Mouse (Mus musculus): ENCODE data around the gene Hist1h2be. TPM values are rescaled to one million over a fixed set of nuclear protein-coding genes. Genes with fewer than 3 reads are reported as not detected.
"Not testable (repeated sequence)": the region's sequence is repeated elsewhere in the genome, so short reads cannot be mapped to it uniquely, and the experiment has no call there.

Hist1h2be gene
- polyA plus RNA-seq, 1 experiment from 2014 or later, result 2.3 TPM

- not testable (repeated sequence) for H3K4me1 ChIP-seq (ENCODE audit: control insufficient read depth, insufficient read depth, low read length); ATAC-seq; H3K9me3 ChIP-seq (ENCODE audit: control insufficient read depth, low read length); H3K27me3 ChIP-seq (replicated peaks; ENCODE audit: control insufficient read depth, insufficient read depth, low read length); H3K36me3 ChIP-seq (ENCODE audit: control insufficient read depth, insufficient read depth, low read length)
- peak overlapping the region; percentile 64 for H3K9ac ChIP-seq (ENCODE audit: low read depth, low read length)
- H3K27ac ChIP-seq (ENCODE audit: low read length), result peak overlapping the region; percentile 96
- WGBS, result 2% methylated on average over 25 of the region's 41 CpGs
- peak overlapping the region; percentile 43 for H3K4me3 ChIP-seq (ENCODE audit: low read length)
- peak overlapping the region; percentile 56 for H3K4me2 ChIP-seq (ENCODE audit: low read depth, low read length)
Observed at GRCm38 (mm10) chr13:23570261-23571021, 50.5 kb downstream of the Hist1h2be start.

GRCm38 (mm10) chr13:23564482-23564881, 56.4 kb downstream of the Hist1h2be start:
- no peak overlapping the region for H3K27ac ChIP-seq (ENCODE audit: low read length)
- no peak for ATAC-seq

GRCm38 (mm10) chr13:23562699-23563462, 58.0 kb downstream of the Hist1h2be start:
- Histone ChIP-seq H3K4me2 (ENCODE audit: low read depth, low read length) (peak overlapping the region; percentile 62), H3K27me3 (replicated peaks; ENCODE audit: control insufficient read depth, insufficient read depth, low read length) (no peaks in the 10 kb centered on the region), H3K4me1 (ENCODE audit: control insufficient read depth, insufficient read depth, low read length) (no peaks in the 10 kb centered on the region; the same call in 1 of the 2 replicates), H3K27ac (ENCODE audit: low read length) (peak overlapping the region; percentile 96), H3K9me3 (ENCODE audit: control insufficient read depth, low read length) (no peaks in the 10 kb centered on the region), H3K9ac (ENCODE audit: low read depth, low read length) (peak overlapping the region; percentile 60; the same call in 1 of the 2 replicates), H3K36me3 (ENCODE audit: control insufficient read depth, insufficient read depth, low read length) (no peaks in the 10 kb centered on the region), H3K4me3 (ENCODE audit: low read length) (peak overlapping the region; percentile 45)
- WGBS, result 2% methylated on average over 18 of the region's 18 CpGs
- ATAC-seq, result peak; percentile 45

More at GRCm38 (mm10) chr13:23564482-23564881, 56.4 kb downstream of the Hist1h2be start:
- Histone ChIP-seq H3K4me1 (ENCODE audit: control insufficient read depth, insufficient read depth, low read length) (no peaks in the 10 kb centered on the region; the same call in 1 of the 2 replicates), H3K4me3 (ENCODE audit: low read length) (no peak overlapping the region), H3K27me3 (replicated peaks; ENCODE audit: control insufficient read depth, insufficient read depth, low read length) (no peaks in the 10 kb centered on the region), H3K4me2 (ENCODE audit: low read depth, low read length) (no peak overlapping the region), H3K9ac (ENCODE audit: low read depth, low read length) (no peak overlapping the region), H3K36me3 (ENCODE audit: control insufficient read depth, insufficient read depth, low read length) (no peaks in the 10 kb centered on the region), H3K9me3 (ENCODE audit: control insufficient read depth, low read length) (no peaks in the 10 kb centered on the region)
- WGBS, result 85% methylated on average over 2 of the region's 2 CpGs

- peak within 1 kb of the TSS; percentile 62 for H3K4me2 ChIP-seq (ENCODE audit: low read depth, low read length)
- H3K27ac ChIP-seq (ENCODE audit: low read length), result peak within 1 kb of the TSS; percentile 96
- peak within 1 kb of the TSS; percentile 45 for H3K4me3 ChIP-seq (ENCODE audit: low read length)
- not testable (repeated sequence) for H3K27me3 ChIP-seq (replicated peaks; ENCODE audit: control insufficient read depth, insufficient read depth, low read length); H3K9me3 ChIP-seq (ENCODE audit: control insufficient read depth, low read length); H3K36me3 ChIP-seq (ENCODE audit: control insufficient read depth, insufficient read depth, low read length); H3K4me1 ChIP-seq (ENCODE audit: control insufficient read depth, insufficient read depth, low read length)
- ATAC-seq, result peak; percentile 95
- under 1% methylated on average over 52 of the region's 67 CpGs for WGBS
- H3K9ac ChIP-seq (ENCODE audit: low read depth, low read length), result peak within 1 kb of the TSS; percentile 60
Observed at GRCm38 (mm10) chr13:23561883-23562659, 58.9 kb downstream of the Hist1h2be start, which contains the start of gene Hist1h3e. Gene Hist1h3e (minus strand): TSS chr13:23562369.

GRCm38 (mm10) chr13:23561531-23561882, 59.4 kb downstream of the Hist1h2be start:
- H3K4me1 ChIP-seq (ENCODE audit: control insufficient read depth, insufficient read depth, low read length); H3K9me3 ChIP-seq (ENCODE audit: control insufficient read depth, low read length); ATAC-seq; H3K27me3 ChIP-seq (replicated peaks; ENCODE audit: control insufficient read depth, insufficient read depth, low read length); H3K36me3 ChIP-seq (ENCODE audit: control insufficient read depth, insufficient read depth, low read length): not testable (repeated sequence)
- Histone ChIP-seq H3K9ac (ENCODE audit: low read depth, low read length) (0 out of 2 replicates have a peak overlapping the region, but pooled peaks have one; percentile 60), H3K27ac (ENCODE audit: low read length) (peak overlapping the region; percentile 96), H3K4me2 (ENCODE audit: low read depth, low read length) (peak overlapping the region; percentile 62), H3K4me3 (ENCODE audit: low read length) (peak overlapping the region; percentile 45)
- WGBS, result 2% methylated on average over 2 of the region's 5 CpGs

- not testable (repeated sequence) for ATAC-seq; H3K36me3 ChIP-seq (ENCODE audit: control insufficient read depth, insufficient read depth, low read length); H3K27me3 ChIP-seq (replicated peaks; ENCODE audit: control insufficient read depth, insufficient read depth, low read length); H3K4me1 ChIP-seq (ENCODE audit: control insufficient read depth, insufficient read depth, low read length); H3K9me3 ChIP-seq (ENCODE audit: control insufficient read depth, low read length); H3K4me3 ChIP-seq (ENCODE audit: low read length); H3K9ac ChIP-seq (ENCODE audit: low read depth, low read length)
- 20% methylated on average over 2 of the region's 2 CpGs for WGBS
- H3K4me2 ChIP-seq (ENCODE audit: low read depth, low read length), result 0 out of 2 replicates have a peak overlapping the region, but pooled peaks have one; percentile 16
- 0 out of 2 replicates have a peak overlapping the region, but pooled peaks have one; percentile 23 for H3K27ac ChIP-seq (ENCODE audit: low read length)
Observed at GRCm38 (mm10) chr13:23560699-23561098, 60.2 kb downstream of the Hist1h2be start.

GRCm38 (mm10) chr13:23556906-23557305, 64.0 kb downstream of the Hist1h2be start:
- no peaks in the 10 kb centered on the region for H3K27me3 ChIP-seq (replicated peaks; ENCODE audit: control insufficient read depth, insufficient read depth, low read length)
- ATAC-seq, result no peak
- peak overlapping the region; percentile 65 for H3K27ac ChIP-seq (ENCODE audit: low read length)
- H3K9ac ChIP-seq (ENCODE audit: low read depth, low read length), result peak overlapping the region; percentile 4; the same call in 1 of the 2 replicates
- no peaks in the 10 kb centered on the region for H3K9me3 ChIP-seq (ENCODE audit: control insufficient read depth, low read length)
- no peaks in the 10 kb centered on the region for H3K36me3 ChIP-seq (ENCODE audit: control insufficient read depth, insufficient read depth, low read length)
- WGBS, result 66% methylated on average over 3 of the region's 3 CpGs
- H3K4me1 ChIP-seq (ENCODE audit: control insufficient read depth, insufficient read depth, low read length), result peaks cover 7% of the 10 kb centered on the region
- H3K4me3 ChIP-seq (ENCODE audit: low read length), result no peak overlapping the region
- H3K4me2 ChIP-seq (ENCODE audit: low read depth, low read length), result peak overlapping the region; percentile 5; the same call in 1 of the 2 replicates

- H3K36me3 ChIP-seq (ENCODE audit: control insufficient read depth, insufficient read depth, low read length), result no peaks in the 10 kb centered on the region
- H3K9me3 ChIP-seq (ENCODE audit: control insufficient read depth, low read length), result no peaks in the 10 kb centered on the region
- H3K4me2 ChIP-seq (ENCODE audit: low read depth, low read length), result peak overlapping the region; percentile 83
- peak overlapping the region; percentile 78 for H3K9ac ChIP-seq (ENCODE audit: low read depth, low read length)
- under 1% methylated on average over 18 of the region's 18 CpGs for whole genome bisulfite sequencing
- H3K27ac ChIP-seq (ENCODE audit: low read length), result peak overlapping the region; percentile 97
- no peaks in the 10 kb centered on the region for H3K27me3 ChIP-seq (replicated peaks; ENCODE audit: control insufficient read depth, insufficient read depth, low read length)
- peak overlapping the region; percentile 51 for H3K4me3 ChIP-seq (ENCODE audit: low read length)
- ATAC-seq, result peak; percentile 80
- peaks cover 7% of the 10 kb centered on the region for H3K4me1 ChIP-seq (ENCODE audit: control insufficient read depth, insufficient read depth, low read length)
Observed at GRCm38 (mm10) chr13:23555839-23556416, 65.0 kb downstream of the Hist1h2be start.

Data from intestine, embryonic 16.5 days (tissue).